Mouse (Mus musculus): ENCODE results near the gene Ndrg4. TPM values are rescaled to one million over a fixed set of nuclear protein-coding genes. Genes with fewer than 3 reads are reported as not detected.

Gene Ndrg4
- polyA plus RNA-seq, 1 experiment from 2014 or later: 665 TPM

DNA sequence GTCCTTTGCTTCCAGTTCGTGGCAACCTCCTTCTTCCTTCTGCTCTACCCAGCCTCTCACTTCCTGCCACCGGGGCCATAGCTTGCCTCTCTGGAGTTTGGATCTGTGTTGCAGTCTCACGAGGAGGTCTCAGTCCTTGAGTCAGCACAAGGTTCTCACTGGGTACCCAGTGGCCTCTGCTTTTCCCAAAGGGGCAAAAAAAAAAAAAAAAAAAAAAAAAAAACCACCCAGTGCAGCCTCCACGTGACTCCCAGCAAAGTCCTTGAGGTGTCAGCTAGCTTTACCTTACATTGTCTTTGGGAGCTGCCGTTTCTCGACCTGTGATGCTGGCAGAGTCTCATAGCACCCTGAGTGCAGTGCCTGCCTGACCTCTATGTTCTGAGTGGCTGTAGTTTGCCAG lies 21.4 kb downstream of the Ndrg4 start:
- no peak overlapping the region for H3K4me2 ChIP-seq (ENCODE audit: low read length)
- H3K4me1 ChIP-seq (ENCODE audit: control insufficient read depth, insufficient read depth, low read depth, low read length): peaks cover 34% of the 10 kb centered on the region
- no peak overlapping the region for H3K4me3 ChIP-seq (ENCODE audit: low read length)
- H3K27ac ChIP-seq (ENCODE audit: low read depth, low read length): no peak overlapping the region
- WGBS: 47% methylated on average over 6 of the region's 6 CpGs
- no peak overlapping the region for H3K9ac ChIP-seq (ENCODE audit: low read depth, low read length)
- ATAC-seq: no peak
- H3K27me3 ChIP-seq (replicated peaks; ENCODE audit: control insufficient read depth, insufficient read depth, low read length): no peaks in the 10 kb centered on the region
- no peaks in the 10 kb centered on the region for H3K9me3 ChIP-seq (ENCODE audit: control insufficient read depth, low read length)
- no peaks in the 10 kb centered on the region for H3K36me3 ChIP-seq (ENCODE audit: control insufficient read depth, insufficient read depth, low read length)

DNA sequence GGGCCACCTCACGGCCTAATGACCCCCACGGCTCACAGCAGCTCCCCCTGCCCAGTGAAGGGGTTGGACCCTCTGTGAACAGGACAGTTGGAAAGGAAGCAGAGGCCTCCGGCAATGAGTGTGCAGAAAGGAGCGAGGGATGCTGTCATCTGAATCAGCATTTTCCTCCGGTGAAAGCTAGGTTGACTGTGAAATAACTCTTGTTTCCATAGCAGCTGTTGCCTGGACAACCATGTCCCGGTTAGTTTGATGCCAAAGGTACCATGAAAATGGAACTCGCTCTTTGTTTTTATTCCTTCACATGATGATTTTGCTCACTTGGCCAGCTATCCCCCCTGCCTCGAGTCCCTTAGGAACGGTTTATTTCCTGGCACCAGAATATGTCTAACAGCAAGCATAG lies 23.5 kb downstream of the Ndrg4 start:
- H3K36me3 ChIP-seq (ENCODE audit: control insufficient read depth, insufficient read depth, low read length): no peaks in the 10 kb centered on the region
- H3K9me3 ChIP-seq (ENCODE audit: control insufficient read depth, low read length): no peaks in the 10 kb centered on the region
- H3K4me3 ChIP-seq (ENCODE audit: low read length): no peak overlapping the region
- no peaks in the 10 kb centered on the region for H3K27me3 ChIP-seq (replicated peaks; ENCODE audit: control insufficient read depth, insufficient read depth, low read length)
- H3K4me2 ChIP-seq (ENCODE audit: low read length): peak overlapping the region; percentile 24; the same call in 1 of the 2 replicates
- ATAC-seq: no peak
- H3K4me1 ChIP-seq (ENCODE audit: control insufficient read depth, insufficient read depth, low read depth, low read length): peaks cover 43% of the 10 kb centered on the region
- WGBS: 24% methylated on average over 9 of the region's 9 CpGs
- H3K9ac ChIP-seq (ENCODE audit: low read depth, low read length): peak overlapping the region; percentile 36
- H3K27ac ChIP-seq (ENCODE audit: low read depth, low read length): peak overlapping the region; percentile 59

- H3K27me3 ChIP-seq (replicated peaks; ENCODE audit: control insufficient read depth, insufficient read depth, low read length): no peaks in the 10 kb centered on the region
- H3K27ac ChIP-seq (ENCODE audit: low read depth, low read length): no peak overlapping the region; the same call in 1 of the 2 replicates
- H3K36me3 ChIP-seq (ENCODE audit: control insufficient read depth, insufficient read depth, low read length): peaks cover 7% of the 10 kb centered on the region; the same call in 1 of the 2 replicates
- 79% methylated on average over 4 of the region's 4 CpGs for WGBS
- no peak overlapping the region; the same call in 1 of the 2 replicates for H3K4me2 ChIP-seq (ENCODE audit: low read length)
- peaks cover 44% of the 10 kb centered on the region for H3K4me1 ChIP-seq (ENCODE audit: control insufficient read depth, insufficient read depth, low read depth, low read length)
- H3K9me3 ChIP-seq (ENCODE audit: control insufficient read depth, low read length): no peaks in the 10 kb centered on the region
- no peak; the same call in 1 of the 2 replicates for ATAC-seq
- no peak overlapping the region for H3K4me3 ChIP-seq (ENCODE audit: low read length)
- no peak overlapping the region for H3K9ac ChIP-seq (ENCODE audit: low read depth, low read length)
Observed at GRCm38 (mm10) chr8:95701809-95702208, 25.0 kb downstream of the Ndrg4 start.

DNA sequence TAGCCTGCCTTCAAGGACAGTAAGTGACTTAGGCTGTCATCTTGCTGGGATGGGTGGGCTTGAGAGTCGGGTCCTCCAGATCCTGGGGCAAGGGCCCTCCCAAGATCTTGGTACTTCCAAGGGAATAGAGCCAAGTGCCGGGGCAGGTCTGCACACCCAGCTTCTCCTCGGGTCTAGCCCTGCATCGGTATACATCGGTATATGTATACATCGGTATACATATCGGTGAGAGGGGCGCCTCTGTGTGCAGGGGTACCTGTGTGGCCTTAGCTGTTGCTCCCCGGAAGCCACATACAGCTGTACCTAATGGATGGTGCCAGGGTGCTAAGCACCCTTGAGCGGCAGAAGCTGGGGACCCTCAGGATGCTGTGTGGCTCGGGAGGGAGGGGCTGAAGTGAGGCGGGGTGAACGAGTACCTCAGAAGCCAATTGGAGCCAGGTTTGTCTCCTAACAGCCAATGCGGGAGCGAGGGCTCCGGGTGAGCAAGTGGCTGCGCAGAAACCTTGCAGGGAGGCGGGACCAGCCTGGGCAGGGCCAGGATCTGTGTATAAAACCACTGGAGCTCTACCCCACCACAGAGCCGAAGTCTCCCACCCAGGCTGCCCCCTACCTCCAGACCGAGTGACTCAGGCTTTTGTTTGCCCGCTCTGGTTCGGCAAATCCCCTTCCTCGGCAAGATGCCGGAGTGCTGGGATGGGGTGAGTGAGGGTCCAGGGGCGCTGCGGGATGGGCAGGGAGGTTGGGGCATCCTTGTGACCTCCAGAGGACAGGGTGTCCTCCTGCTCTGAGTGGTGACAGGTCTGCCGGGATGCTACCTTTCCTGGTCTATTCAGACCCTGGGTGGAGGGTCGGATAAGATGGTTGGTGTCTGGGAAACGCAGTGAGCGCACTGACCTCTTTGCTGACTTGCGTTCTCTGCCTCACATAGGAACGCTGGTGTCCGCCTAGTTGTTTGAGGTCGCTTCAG lies 26.0 kb downstream of the Ndrg4 start:
- H3K27me3 ChIP-seq (replicated peaks; ENCODE audit: control insufficient read depth, insufficient read depth, low read length): no peaks in the 10 kb centered on the region

DNA sequence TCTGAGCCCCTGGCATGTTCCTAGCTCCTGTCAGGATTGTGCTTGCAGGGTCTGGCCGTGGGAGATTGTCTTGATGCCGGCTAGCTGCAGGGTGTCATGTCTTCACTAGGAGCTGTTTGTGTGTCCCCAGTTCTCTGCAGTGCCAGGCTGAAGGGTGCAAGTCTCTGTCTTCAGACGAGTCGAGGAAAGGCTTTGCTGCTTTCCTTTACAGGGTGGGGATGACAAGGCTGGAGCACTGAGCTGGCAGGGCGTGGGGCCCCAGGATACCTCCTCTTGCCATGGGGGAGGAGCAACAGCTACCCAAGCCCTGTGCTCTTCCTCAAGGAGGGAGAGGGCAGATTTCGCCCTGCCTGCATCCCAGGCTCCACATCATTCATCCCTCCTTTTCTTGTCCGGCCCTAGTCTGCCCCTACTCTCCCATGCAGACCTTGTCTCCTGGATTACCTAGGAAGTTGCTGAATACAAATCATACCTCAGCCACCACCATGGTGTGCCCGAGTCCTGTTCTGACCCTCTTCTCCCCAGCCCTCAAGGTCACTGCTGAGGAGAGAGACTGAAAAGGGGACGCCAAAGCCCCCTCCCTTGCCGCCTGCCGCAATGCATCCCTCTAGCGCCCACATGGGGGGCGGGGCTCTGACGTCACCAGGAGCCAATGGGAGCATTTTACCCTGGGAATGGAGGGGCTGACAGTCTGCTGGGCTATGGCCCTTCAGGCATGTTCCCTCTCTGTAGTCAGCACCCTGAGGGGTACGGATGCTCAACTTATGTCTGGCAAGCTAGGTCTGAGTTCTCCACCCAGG lies 26.9 kb downstream of the Ndrg4 start:
- H3K4me1 ChIP-seq (ENCODE audit: control insufficient read depth, insufficient read depth, low read depth, low read length): peaks cover 42% of the 10 kb centered on the region

More for the DNA sequence above, 26.0 kb downstream of the Ndrg4 start:
- no peaks in the 10 kb centered on the region for H3K9me3 ChIP-seq (ENCODE audit: control insufficient read depth, low read length)
- peaks cover 42% of the 10 kb centered on the region for H3K4me1 ChIP-seq (ENCODE audit: control insufficient read depth, insufficient read depth, low read depth, low read length)
- ATAC-seq: peak; percentile 95
- under 1% methylated on average over 32 of the region's 34 CpGs for WGBS
- H3K27ac ChIP-seq (ENCODE audit: low read depth, low read length): peak overlapping the region; percentile 84
- peak overlapping the region; percentile 75 for H3K4me3 ChIP-seq (ENCODE audit: low read length)
- H3K36me3 ChIP-seq (ENCODE audit: control insufficient read depth, insufficient read depth, low read length): peaks cover 15% of the 10 kb centered on the region
- peak overlapping the region; percentile 88 for H3K9ac ChIP-seq (ENCODE audit: low read depth, low read length)
- peak overlapping the region; percentile 80 for H3K4me2 ChIP-seq (ENCODE audit: low read length)

GRCm38 (mm10) chr8:95704538-95704937 lies 27.8 kb downstream of the Ndrg4 start:
- ATAC-seq: no peak
- Histone ChIP-seq H3K9ac (ENCODE audit: low read depth, low read length) (peak overlapping the region; percentile 88), H3K4me2 (ENCODE audit: low read length) (peak overlapping the region; percentile 80), H3K36me3 (ENCODE audit: control insufficient read depth, insufficient read depth, low read length) (peaks cover 24% of the 10 kb centered on the region), H3K27me3 (replicated peaks; ENCODE audit: control insufficient read depth, insufficient read depth, low read length) (no peaks in the 10 kb centered on the region), H3K9me3 (ENCODE audit: control insufficient read depth, low read length) (no peaks in the 10 kb centered on the region), H3K27ac (ENCODE audit: low read depth, low read length) (no peak overlapping the region), H3K4me1 (ENCODE audit: control insufficient read depth, insufficient read depth, low read depth, low read length) (peaks cover 42% of the 10 kb centered on the region), H3K4me3 (ENCODE audit: low read length) (peak overlapping the region; percentile 75)
- WGBS: 94% methylated on average over 3 of the region's 3 CpGs

More for the DNA sequence above, 26.9 kb downstream of the Ndrg4 start:
- Histone ChIP-seq H3K9ac (ENCODE audit: low read depth, low read length) (peak overlapping the region; percentile 88), H3K9me3 (ENCODE audit: control insufficient read depth, low read length) (no peaks in the 10 kb centered on the region), H3K4me3 (ENCODE audit: low read length) (peak overlapping the region; percentile 75), H3K36me3 (ENCODE audit: control insufficient read depth, insufficient read depth, low read length) (peaks cover 19% of the 10 kb centered on the region), H3K27me3 (replicated peaks; ENCODE audit: control insufficient read depth, insufficient read depth, low read length) (no peaks in the 10 kb centered on the region), H3K27ac (ENCODE audit: low read depth, low read length) (peak overlapping the region; percentile 84), H3K4me2 (ENCODE audit: low read length) (peak overlapping the region; percentile 80)
- WGBS: under 1% methylated on average over 14 of the region's 15 CpGs
- peak; percentile 46 for ATAC-seq

GRCm38 (mm10) chr8:95709579-95709978 lies 32.8 kb downstream of the Ndrg4 start:
- ATAC-seq: no peak
- 82% methylated on average over 7 of the region's 7 CpGs for WGBS

GRCm38 (mm10) chr8:95711029-95711428 lies 34.2 kb downstream of the Ndrg4 start:
- Histone ChIP-seq H3K27me3 (replicated peaks; ENCODE audit: control insufficient read depth, insufficient read depth, low read length) (no peaks in the 10 kb centered on the region), H3K9ac (ENCODE audit: low read depth, low read length) (no peak overlapping the region), H3K4me2 (ENCODE audit: low read length) (no peak overlapping the region), H3K4me3 (ENCODE audit: low read length) (no peak overlapping the region), H3K27ac (ENCODE audit: low read depth, low read length) (no peak overlapping the region), H3K9me3 (ENCODE audit: control insufficient read depth, low read length) (no peaks in the 10 kb centered on the region), H3K36me3 (ENCODE audit: control insufficient read depth, insufficient read depth, low read length) (peaks cover 41% of the 10 kb centered on the region), H3K4me1 (ENCODE audit: control insufficient read depth, insufficient read depth, low read depth, low read length) (no peaks in the 10 kb centered on the region)
- ATAC-seq: no peak
- WGBS: 78% methylated on average over 3 of the region's 3 CpGs

More at GRCm38 (mm10) chr8:95709579-95709978, 32.8 kb downstream of the Ndrg4 start:
- no peak overlapping the region for H3K4me2 ChIP-seq (ENCODE audit: low read length)
- H3K9me3 ChIP-seq (ENCODE audit: control insufficient read depth, low read length): no peaks in the 10 kb centered on the region
- H3K27ac ChIP-seq (ENCODE audit: low read depth, low read length): no peak overlapping the region
- no peak overlapping the region for H3K4me3 ChIP-seq (ENCODE audit: low read length)
- H3K36me3 ChIP-seq (ENCODE audit: control insufficient read depth, insufficient read depth, low read length): peaks cover 43% of the 10 kb centered on the region
- no peaks in the 10 kb centered on the region for H3K27me3 ChIP-seq (replicated peaks; ENCODE audit: control insufficient read depth, insufficient read depth, low read length)
- H3K9ac ChIP-seq (ENCODE audit: low read depth, low read length): no peak overlapping the region
- peaks cover 10% of the 10 kb centered on the region for H3K4me1 ChIP-seq (ENCODE audit: control insufficient read depth, insufficient read depth, low read depth, low read length)

- no peaks in the 10 kb centered on the region for H3K27me3 ChIP-seq (replicated peaks; ENCODE audit: control insufficient read depth, insufficient read depth, low read length)
- ATAC-seq: no peak
Observed at GRCm38 (mm10) chr8:95712395-95712794, 35.6 kb downstream of the Ndrg4 start.

More at GRCm38 (mm10) chr8:95712395-95712794, 35.6 kb downstream of the Ndrg4 start:
- WGBS: 85% methylated on average over 6 of the region's 9 CpGs
- Histone ChIP-seq H3K4me1 (ENCODE audit: control insufficient read depth, insufficient read depth, low read depth, low read length) (peaks cover 12% of the 10 kb centered on the region), H3K4me2 (ENCODE audit: low read length) (no peak overlapping the region), H3K9ac (ENCODE audit: low read depth, low read length) (no peak overlapping the region), H3K27ac (ENCODE audit: low read depth, low read length) (no peak overlapping the region), H3K4me3 (ENCODE audit: low read length) (no peak overlapping the region), H3K9me3 (ENCODE audit: control insufficient read depth, low read length) (no peaks in the 10 kb centered on the region), H3K36me3 (ENCODE audit: control insufficient read depth, insufficient read depth, low read length) (peaks cover 32% of the 10 kb centered on the region)
